Mouse (Mus musculus): ENCODE measurements at regions not wholly inside any gene's neighbourhood (a gene's known extent, or its start where the extent isn't known, plus 50 kb on each side); places are given as distances from the start of the nearest gene placed in this dataset.

GRCm38 (mm10) chr9:41765816-41766532 lies 358.1 kb downstream of the Sorl1 start:
- no peaks in the 10 kb centered on the region for H3K36me3 ChIP-seq (ENCODE audit: control insufficient read depth, insufficient read depth, low read length)
- no peak overlapping the region for H3K4me3 ChIP-seq (ENCODE audit: low read depth, low read length)
- TF ChIP-seq CTCF (IDR thresholded peaks at IDR 0.05; ENCODE audit: extremely low read depth, insufficient read length, insufficient replicate concordance, low read depth, low read length) = no peak
- no peak for TF ChIP-seq POLR2A (IDR thresholded peaks at IDR 0.05; ENCODE audit: low read depth, low read length)
- 59% methylated on average over 6 of the region's 6 CpGs for WGBS
- H3K4me1 ChIP-seq (ENCODE audit: control insufficient read depth, insufficient read depth, insufficient read length, low read length) = no peaks in the 10 kb centered on the region; the same call in 1 of the 2 replicates
- H3K27me3 ChIP-seq (ENCODE audit: control insufficient read depth, insufficient read depth, low read length) = no peaks in the 10 kb centered on the region
- H3K27ac ChIP-seq (ENCODE audit: insufficient read depth, low read depth, low read length) = no peak overlapping the region

DNA sequence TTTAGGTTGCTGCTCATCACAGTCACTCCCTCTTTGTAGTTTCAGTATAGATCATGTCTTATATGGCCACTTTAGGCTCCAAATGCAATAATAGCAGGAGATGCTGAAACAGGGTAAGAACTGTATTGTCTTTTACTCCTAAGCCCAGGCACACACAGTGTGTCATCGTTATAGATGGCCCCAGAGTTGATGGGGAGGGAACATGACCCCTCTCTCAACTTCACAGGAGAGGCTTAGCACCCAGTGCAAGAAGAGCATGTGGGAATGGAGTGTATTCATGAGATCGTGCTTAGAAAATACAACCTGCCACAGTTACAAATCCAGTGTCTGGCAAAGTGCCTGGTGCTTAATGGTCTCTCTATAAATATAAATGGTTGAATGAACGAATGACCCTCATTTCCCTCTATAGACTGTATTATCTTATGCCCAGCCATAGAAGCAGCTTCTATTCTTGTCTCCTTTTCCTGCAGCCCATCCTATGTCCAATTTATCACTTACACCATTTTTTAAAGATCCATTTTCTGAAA lies 363.0 kb downstream of the Sorl1 start:
- Histone ChIP-seq H3K27ac (ENCODE audit: insufficient read depth, low read depth, low read length) (no peak overlapping the region), H3K36me3 (ENCODE audit: control insufficient read depth, insufficient read depth, low read length) (no peaks in the 10 kb centered on the region), H3K4me1 (ENCODE audit: control insufficient read depth, insufficient read depth, insufficient read length, low read length) (no peaks in the 10 kb centered on the region), H3K4me3 (ENCODE audit: low read depth, low read length) (no peak overlapping the region), H3K27me3 (ENCODE audit: control insufficient read depth, insufficient read depth, low read length) (no peaks in the 10 kb centered on the region)
- no peak for TF ChIP-seq CTCF (IDR thresholded peaks at IDR 0.05; ENCODE audit: extremely low read depth, insufficient read length, insufficient replicate concordance, low read depth, low read length)
- TF ChIP-seq POLR2A (IDR thresholded peaks at IDR 0.05; ENCODE audit: low read depth, low read length) = no peak
- 45% methylated on average over 3 of the region's 3 CpGs for WGBS

DNA sequence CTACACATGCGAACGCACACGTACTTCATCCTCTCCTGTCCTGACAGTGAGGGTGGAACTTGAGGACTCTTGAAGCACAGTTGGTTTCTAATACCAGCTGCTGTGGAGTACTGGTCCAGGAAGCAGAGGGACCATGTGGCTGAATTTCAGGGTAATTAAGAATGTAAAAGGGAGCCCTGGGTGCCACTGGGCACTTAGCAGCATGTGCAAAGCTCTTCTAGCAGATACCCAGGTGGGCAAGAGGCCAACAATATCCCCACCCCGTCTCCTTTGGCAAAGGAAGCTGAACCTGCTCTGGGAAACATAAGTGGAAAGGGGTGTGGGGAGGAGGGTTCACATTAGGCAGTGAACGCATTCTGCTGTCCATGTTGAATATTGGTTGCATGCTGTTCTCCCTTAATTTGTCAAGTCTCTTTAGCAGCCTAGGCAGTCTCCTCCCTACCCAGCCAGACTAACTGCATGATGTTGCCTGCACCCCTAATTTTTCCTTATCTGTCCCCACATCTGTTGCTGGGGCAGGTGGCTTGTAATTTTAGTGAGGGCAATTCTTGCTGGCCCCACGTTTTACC lies 369.6 kb downstream of the Sorl1 start:
- Histone ChIP-seq H3K27me3 (ENCODE audit: control insufficient read depth, insufficient read depth, low read length) (no peaks in the 10 kb centered on the region), H3K4me3 (ENCODE audit: low read depth, low read length) (no peak overlapping the region), H3K4me1 (ENCODE audit: control insufficient read depth, insufficient read depth, insufficient read length, low read length) (no peaks in the 10 kb centered on the region), H3K36me3 (ENCODE audit: control insufficient read depth, insufficient read depth, low read length) (no peaks in the 10 kb centered on the region), H3K27ac (ENCODE audit: insufficient read depth, low read depth, low read length) (no peak overlapping the region)
- WGBS = 52% methylated on average over 6 of the region's 6 CpGs
- TF ChIP-seq CTCF (IDR thresholded peaks at IDR 0.05; ENCODE audit: extremely low read depth, insufficient read length, insufficient replicate concordance, low read depth, low read length) = no peak
- TF ChIP-seq POLR2A (IDR thresholded peaks at IDR 0.05; ENCODE audit: low read depth, low read length) = no peak

DNA sequence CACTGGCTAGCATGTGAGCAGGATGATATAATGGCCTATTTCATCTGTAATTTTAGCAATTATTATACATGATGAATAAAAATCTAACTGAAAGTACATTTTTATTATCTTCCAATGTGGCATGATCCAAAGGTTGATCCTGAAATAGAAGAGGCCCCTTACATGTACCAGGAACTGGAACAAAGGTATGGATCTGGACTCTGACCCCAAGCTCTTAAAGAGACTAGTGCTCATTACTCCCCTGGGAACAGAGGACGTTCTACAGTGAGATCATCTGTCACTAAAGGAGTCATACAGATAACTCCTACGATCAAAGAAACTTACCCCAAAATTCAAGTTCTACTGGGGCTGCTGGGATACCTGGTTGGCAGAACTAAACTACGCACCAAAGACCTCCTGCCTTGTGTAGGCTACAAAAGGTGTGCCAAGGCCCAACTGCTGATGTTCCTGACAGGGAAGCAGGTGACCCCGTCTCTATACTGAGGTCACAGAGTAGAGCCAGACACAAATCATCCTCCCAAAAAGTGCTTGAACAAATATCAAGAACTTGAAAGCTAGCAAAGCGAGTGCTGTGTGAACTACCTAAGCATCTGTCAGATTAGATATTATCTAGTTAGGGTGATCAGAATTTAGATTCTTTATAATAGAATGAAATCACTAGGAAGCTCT lies 378.0 kb downstream of the Sorl1 start:
- no peaks in the 10 kb centered on the region for H3K36me3 ChIP-seq (ENCODE audit: control insufficient read depth, insufficient read depth, low read length)
- peak overlapping the region; percentile 90 for H3K27ac ChIP-seq (ENCODE audit: insufficient read depth, low read depth, low read length)
- TF ChIP-seq POLR2A (IDR thresholded peaks at IDR 0.05; ENCODE audit: low read depth, low read length) = no peak
- TF ChIP-seq CTCF (IDR thresholded peaks at IDR 0.05; ENCODE audit: extremely low read depth, insufficient read length, insufficient replicate concordance, low read depth, low read length) = no peak
- H3K27me3 ChIP-seq (ENCODE audit: control insufficient read depth, insufficient read depth, low read length) = no peaks in the 10 kb centered on the region
- H3K4me3 ChIP-seq (ENCODE audit: low read depth, low read length) = no peak overlapping the region
- H3K4me1 ChIP-seq (ENCODE audit: control insufficient read depth, insufficient read depth, insufficient read length, low read length) = peaks cover 9% of the 10 kb centered on the region; the same call in 1 of the 2 replicates
- WGBS = 38% methylated on average over 5 of the region's 5 CpGs

GRCm38 (mm10) chr9:41741500-41741899 lies 382.6 kb downstream of the Sorl1 start:
- no peaks in the 10 kb centered on the region for H3K27me3 ChIP-seq (ENCODE audit: control insufficient read depth, insufficient read depth, low read length)
- WGBS = 74% methylated on average over 5 of the region's 5 CpGs
- no peaks in the 10 kb centered on the region for H3K36me3 ChIP-seq (ENCODE audit: control insufficient read depth, insufficient read depth, low read length)
- no peak for TF ChIP-seq POLR2A (IDR thresholded peaks at IDR 0.05; ENCODE audit: low read depth, low read length)
- TF ChIP-seq CTCF (IDR thresholded peaks at IDR 0.05; ENCODE audit: extremely low read depth, insufficient read length, insufficient replicate concordance, low read depth, low read length) = no peak
- no peak overlapping the region for H3K27ac ChIP-seq (ENCODE audit: insufficient read depth, low read depth, low read length)
- peaks cover 7% of the 10 kb centered on the region; the same call in 1 of the 2 replicates for H3K4me1 ChIP-seq (ENCODE audit: control insufficient read depth, insufficient read depth, insufficient read length, low read length)
- H3K4me3 ChIP-seq (ENCODE audit: low read depth, low read length) = no peak overlapping the region

GRCm38 (mm10) chr9:41740536-41740935 lies 383.6 kb downstream of the Sorl1 start:
- Histone ChIP-seq H3K4me3 (ENCODE audit: low read depth, low read length) (no peak overlapping the region), H3K36me3 (ENCODE audit: control insufficient read depth, insufficient read depth, low read length) (no peaks in the 10 kb centered on the region), H3K4me1 (ENCODE audit: control insufficient read depth, insufficient read depth, insufficient read length, low read length) (peaks cover 4% of the 10 kb centered on the region; the same call in 1 of the 2 replicates), H3K27ac (ENCODE audit: insufficient read depth, low read depth, low read length) (no peak overlapping the region), H3K27me3 (ENCODE audit: control insufficient read depth, insufficient read depth, low read length) (no peaks in the 10 kb centered on the region)
- WGBS = 95% methylated on average over 8 of the region's 8 CpGs
- no peak for TF ChIP-seq POLR2A (IDR thresholded peaks at IDR 0.05; ENCODE audit: low read depth, low read length)
- TF ChIP-seq CTCF (IDR thresholded peaks at IDR 0.05; ENCODE audit: extremely low read depth, insufficient read length, insufficient replicate concordance, low read depth, low read length) = no peak

DNA sequence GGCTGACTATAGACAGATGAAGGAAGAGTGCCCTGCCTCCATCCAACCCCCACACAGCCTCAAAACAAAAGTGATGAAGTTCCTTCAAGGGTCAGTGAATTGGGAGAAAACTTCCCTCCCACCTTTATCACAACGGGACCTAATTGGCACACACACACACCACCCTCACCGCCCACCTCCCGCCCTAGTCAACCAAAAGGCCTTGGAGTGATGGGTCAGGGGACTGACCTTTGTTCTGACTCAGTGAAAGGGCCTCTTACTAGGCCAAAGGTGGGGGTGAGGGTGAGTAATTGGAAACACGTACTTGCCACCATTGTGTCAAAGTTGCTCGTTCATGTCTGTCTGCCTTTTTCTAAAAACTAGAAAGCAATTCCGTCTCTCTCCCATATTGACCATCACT lies 386.4 kb downstream of the Sorl1 start:
- TF ChIP-seq POLR2A (IDR thresholded peaks at IDR 0.05; ENCODE audit: low read depth, low read length) (no peak), CTCF (IDR thresholded peaks at IDR 0.05; ENCODE audit: extremely low read depth, insufficient read length, insufficient replicate concordance, low read depth, low read length) (no peak)
- 89% methylated on average over 6 of the region's 6 CpGs for WGBS
- Histone ChIP-seq H3K27me3 (ENCODE audit: control insufficient read depth, insufficient read depth, low read length) (no peaks in the 10 kb centered on the region), H3K4me1 (ENCODE audit: control insufficient read depth, insufficient read depth, insufficient read length, low read length) (no peaks in the 10 kb centered on the region), H3K4me3 (ENCODE audit: low read depth, low read length) (no peak overlapping the region), H3K36me3 (ENCODE audit: control insufficient read depth, insufficient read depth, low read length) (no peaks in the 10 kb centered on the region), H3K27ac (ENCODE audit: insufficient read depth, low read depth, low read length) (no peak overlapping the region)
